Mouse (Mus musculus) spleen, postnatal 14 days (tissue): ENCODE measurements around the gene Xrcc6.
A peak's percentile ranks its signal among the peaks of the same experiment; 100 is the strongest.

ENCODE experiments used
- DNase-seq, 2 experiments: peaks; one replicate each; pipeline ENCODE4 v3.0.0; 2021 to 2022; ENCODE audit warnings: low spot score in 2 of 2

Gene Xrcc6

DNA sequence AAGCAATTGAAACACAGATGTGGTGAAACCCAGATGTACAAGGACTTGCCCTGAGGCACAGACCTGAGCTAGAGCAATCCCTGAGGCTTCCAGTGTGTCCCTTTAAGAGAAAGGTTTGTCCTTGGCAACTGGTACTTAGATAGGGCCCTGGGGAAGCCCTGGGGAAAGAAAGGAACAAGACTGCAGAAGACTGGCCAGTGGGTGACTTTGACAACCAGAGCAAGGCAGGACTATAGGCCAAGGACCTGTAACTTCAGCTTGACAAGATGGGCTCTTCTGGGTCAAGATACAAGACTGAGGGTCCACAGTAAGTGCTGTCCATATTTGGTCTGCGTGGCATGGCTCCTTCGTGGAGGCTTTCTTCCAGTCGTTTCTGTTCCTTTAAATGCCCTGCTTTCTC, at the start of gene Xrcc6:
TSS of gene Xrcc6 (plus strand) at position 190 of the 400 bp plus-strand sequence.
- no peak for DNase-seq

- peak in 1 of 2 experiments; percentile 40 for DNase-seq
Observed at GRCm38 (mm10) chr15:81938246-81938645, 49.4 kb upstream of the Xrcc6 start.

- DNase-seq = no peak
Observed at GRCm38 (mm10) chr15:81939157-81939715, 48.4 kb upstream of the Xrcc6 start.

- no peak for DNase-seq
Observed at GRCm38 (mm10) chr15:81939774-81940173, 47.9 kb upstream of the Xrcc6 start.

GRCm38 (mm10) chr15:81940219-81940618, 47.4 kb upstream of the Xrcc6 start:
- no peak for DNase-seq

GRCm38 (mm10) chr15:81941010-81941409, 46.6 kb upstream of the Xrcc6 start:
- DNase-seq = no peak

DNA sequence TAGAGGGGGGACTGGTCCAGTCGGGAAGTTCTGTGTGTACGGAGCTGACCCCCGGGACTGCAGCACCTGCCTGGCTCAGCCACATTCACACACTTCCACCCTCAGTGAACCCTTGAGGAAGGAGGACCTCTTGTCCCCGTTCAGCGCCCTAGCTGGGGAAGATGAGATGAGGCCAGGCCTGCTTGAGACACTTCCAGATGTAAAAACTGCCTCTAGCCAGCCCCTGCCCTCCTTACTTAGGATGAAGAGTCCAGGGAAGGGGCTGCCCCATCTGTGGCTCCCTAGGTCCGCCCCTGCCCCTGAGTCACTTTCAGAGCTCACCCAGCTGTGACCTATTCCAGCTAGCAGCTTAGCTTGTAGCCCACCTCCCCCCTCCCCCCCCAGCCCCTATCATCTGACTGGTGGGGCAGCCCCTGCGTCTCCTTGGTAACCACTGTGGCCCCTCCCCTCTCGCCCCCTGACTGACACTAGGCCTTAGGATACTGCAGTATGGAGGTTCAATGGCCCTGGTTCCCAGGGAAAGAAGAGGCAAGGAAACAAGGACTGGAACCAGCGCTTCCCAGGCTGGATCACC, 44.4 kb upstream of the Xrcc6 start:
- no peak for DNase-seq

GRCm38 (mm10) chr15:81949076-81949475, 38.6 kb upstream of the Xrcc6 start:
- no peak for DNase-seq

DNA sequence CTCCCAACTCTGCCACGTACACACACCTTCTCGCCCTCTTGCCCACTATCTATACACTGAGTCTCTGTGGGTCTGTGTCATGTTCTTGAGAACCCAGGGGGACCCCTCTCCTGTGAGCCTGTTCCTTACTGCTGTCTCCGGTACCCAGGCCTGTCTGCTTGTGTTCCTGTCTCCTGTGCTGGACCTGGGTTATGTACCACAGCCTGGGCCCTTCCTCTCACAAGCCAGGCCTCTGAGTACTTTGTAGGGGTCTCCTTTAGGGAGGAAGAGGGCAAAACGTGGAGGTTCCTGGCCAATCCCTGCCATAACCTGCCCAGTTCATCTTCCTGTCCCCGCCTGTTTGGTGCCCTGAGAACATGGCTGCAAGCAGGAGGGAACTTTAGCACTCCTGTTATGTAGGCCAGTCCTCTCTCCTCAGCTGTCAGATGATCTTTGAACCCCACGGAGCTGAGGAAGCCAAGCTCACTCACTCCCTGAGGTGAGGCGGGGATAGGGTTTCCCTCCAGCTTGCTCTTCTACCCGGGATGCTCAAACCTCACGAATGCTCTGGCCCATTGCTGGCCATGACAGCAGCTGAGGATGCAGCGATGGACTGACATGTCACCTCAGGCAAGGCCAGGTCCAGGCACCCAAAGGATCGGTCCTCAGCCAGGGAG, 38.0 kb upstream of the Xrcc6 start:
- DNase-seq = no peak

GRCm38 (mm10) chr15:81950716-81951115, 36.9 kb upstream of the Xrcc6 start:
- DNase-seq = no peak

GRCm38 (mm10) chr15:81951159-81951558, 36.5 kb upstream of the Xrcc6 start:
- no peak for DNase-seq

- no peak for DNase-seq
Observed at GRCm38 (mm10) chr15:81952310-81952709, 35.3 kb upstream of the Xrcc6 start.

DNA sequence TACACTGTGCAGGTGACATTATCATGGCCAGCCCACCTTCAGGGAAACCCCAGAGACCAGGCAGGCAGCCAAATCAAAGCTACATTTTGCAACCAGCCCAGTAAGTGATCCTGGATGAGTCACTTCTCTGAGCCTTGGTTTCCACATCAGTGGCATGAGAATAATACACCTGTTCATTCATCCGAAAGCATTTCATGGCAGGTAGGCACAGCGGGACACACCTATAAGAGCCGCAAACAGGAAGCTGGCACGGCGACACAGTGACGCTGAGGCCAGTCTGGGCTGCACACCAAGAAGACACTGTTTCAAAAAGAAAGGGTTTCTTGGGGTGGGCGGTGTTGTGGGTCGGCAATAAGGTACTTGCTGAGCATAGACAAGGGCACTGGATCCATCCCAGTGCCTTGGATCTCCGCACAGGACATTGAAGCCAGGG, 33.5 kb upstream of the Xrcc6 start:
- DNase-seq = no peak

- DNase-seq = no peak
Observed at GRCm38 (mm10) chr15:81954716-81955115, 32.9 kb upstream of the Xrcc6 start.

- no peak for DNase-seq
Observed at GRCm38 (mm10) chr15:81955414-81955813, 32.2 kb upstream of the Xrcc6 start.

DNA sequence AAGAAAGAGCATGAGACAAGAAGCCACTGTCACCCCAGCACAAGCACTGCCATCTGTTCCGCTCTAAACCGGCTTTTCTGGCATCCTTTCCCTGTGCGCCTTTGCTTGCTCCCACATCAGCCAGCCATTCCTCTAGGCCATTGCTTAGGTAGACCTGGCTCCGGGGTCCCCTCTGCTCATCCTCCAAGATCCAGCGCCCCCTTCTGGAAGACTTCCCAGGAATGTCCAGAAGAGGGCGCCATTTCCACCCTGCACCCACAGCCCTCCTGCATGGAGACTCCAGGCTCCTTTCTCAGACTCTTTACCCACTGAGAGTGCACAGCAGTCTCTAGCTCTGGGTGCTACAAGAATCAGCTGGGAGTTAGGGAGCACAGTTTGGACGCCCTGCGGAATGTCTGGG, 31.2 kb upstream of the Xrcc6 start:
- peak in 1 of 2 experiments; percentile 53 for DNase-seq

DNA sequence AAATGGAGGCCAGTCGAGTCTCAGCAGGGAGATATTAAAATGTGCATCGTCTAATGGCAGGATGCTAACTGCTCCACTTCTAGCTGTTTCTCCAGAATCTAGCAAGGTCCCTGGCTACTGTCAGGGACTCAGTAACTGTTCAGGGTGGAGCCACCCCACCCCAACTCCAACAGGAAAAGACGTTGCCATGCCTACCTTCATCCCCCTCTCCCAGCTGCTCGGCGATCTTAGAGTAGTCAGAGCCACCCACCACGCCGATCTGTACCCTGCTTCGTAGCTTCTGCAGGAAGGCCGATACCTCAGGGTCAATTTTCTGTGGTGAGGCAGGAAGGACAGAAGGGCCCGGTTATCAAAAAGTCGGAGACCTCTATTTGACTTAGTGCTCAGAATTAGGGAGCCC, 30.0 kb upstream of the Xrcc6 start:
- no peak for DNase-seq

GRCm38 (mm10) chr15:81958906-81959305, 28.7 kb upstream of the Xrcc6 start:
- no peak for DNase-seq

- DNase-seq = peak; percentile 99
Observed at GRCm38 (mm10) chr15:81960171-81961077, 27.2 kb upstream of the Xrcc6 start, which contains the start of gene Pmm1. Pmm1 (minus strand) TSS chr15:81960930.

DNA sequence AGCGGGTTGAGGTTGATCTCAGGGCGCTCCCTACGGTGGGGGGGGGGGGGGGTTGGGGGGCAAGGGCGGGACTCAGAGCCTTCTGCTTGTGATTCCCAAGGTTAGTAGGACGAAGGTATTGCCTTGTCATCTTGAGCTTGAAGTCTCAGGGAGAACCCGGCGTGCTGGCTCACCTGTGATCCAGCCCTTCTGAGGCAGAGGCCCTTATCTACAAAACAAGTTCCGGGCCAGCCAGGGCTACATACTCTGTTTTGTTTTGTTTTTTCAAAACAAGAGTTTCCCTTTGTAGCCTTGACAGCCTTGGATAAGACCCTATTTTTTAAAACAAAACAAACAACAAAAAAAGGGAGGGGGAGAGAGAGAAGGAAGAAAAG, 26.6 kb upstream of the Xrcc6 start:
- DNase-seq = no peak

DNA sequence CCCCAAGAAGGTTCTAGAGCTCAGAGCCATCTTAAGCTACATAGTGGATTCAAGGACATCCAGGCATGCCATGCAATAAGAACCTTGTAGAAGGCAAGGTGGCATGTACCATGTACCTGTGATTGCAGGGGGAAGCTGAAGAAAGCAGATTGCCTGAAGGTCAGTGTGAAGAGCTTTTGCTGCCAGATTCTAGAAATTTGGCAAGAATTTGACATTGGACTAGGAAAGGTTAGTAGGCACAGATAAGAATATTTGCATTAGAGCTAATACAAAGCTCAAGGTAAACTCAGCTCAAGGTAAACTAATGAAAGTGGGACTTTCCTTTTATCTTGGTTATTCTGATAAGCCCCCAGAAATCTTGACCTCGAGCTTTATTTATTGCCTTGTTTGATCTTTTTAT, 23.4 kb upstream of the Xrcc6 start:
- no peak for DNase-seq

GRCm38 (mm10) chr15:81964980-81965545, 22.6 kb upstream of the Xrcc6 start:
- no peak for DNase-seq
